Comparison of ENCODE assay signal across 8 mouse cellular contexts in the genomic region with DNA sequence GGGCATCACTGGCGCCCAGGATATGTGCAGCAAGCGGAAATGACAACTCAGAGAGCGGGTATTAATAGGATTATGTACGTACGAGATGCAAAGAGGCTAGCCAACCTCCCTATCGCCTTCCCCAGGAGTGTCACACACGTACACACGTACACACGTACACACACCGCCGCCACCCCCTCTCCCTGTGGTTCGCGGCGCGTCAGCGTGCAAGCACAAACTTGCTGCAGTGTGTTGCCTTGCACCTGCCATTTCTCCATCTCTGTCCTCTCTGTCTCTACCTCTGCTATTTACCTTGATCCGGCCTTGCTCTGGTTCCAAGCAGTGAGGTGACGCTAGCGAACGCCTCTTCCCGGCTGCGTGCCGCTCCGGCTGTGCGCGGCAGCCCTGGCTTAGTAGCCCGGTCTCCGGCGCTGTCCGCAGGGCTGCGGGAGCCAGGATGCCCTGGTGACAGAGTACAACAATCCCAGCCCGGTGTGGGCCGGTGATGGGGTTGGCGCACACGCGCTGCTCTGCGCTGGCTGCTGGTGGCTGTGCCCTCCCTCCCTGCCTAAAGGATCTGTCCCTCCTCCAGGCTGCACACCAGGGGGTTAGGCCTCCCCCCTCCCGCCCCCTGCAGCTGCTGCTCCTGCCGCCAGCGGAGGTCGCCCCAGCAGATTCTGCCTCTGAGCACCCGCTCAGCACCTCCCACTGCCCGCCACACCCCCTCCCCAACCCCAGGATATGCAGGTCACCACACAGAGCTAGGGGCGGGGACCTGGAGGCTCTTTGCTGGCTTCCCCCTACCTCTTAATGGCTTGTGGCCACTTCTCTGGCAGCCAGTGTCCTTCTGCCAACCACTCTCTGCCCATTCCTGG. TPM values are rescaled to one million over a fixed set of nuclear protein-coding genes. Genes with fewer than 3 reads are reported as not detected.
A peak's percentile ranks its signal among the peaks of the same experiment; 100 is the strongest.
DNase-seq lines count a peak whose midpoint lies in the region; ATAC-seq and TF ChIP-seq lines count a peak whose summit lies in the region.

No protein-coding gene starts in this region.

- TF ChIP-seq POLR2A in liver, adult 2 months (IDR thresholded peaks at IDR 0.05; ENCODE audit: extremely low read depth, insufficient read depth, low read length): no peak

- WGBS in embryonic facial prominence, embryonic 12.5 days: 1% methylated on average over 44 of the region's 44 CpGs
- WGBS in heart, embryonic 14.5 days: 1% methylated on average over 44 of the region's 44 CpGs
- WGBS in liver, adult 2 months: 3% methylated on average over 44 of the region's 44 CpGs
- WGBS in midbrain, postnatal 0 days: under 1% methylated on average over 44 of the region's 44 CpGs

- H3K4me3 ChIP-seq in embryonic facial prominence, embryonic 12.5 days: peak overlapping the region; percentile 46
- peak overlapping the region; percentile 46 to 58 for H3K4me3 ChIP-seq in heart, embryonic 14.5 days (ENCODE audit: control insufficient read depth in 1 of 2, insufficient read depth in 1 of 2, low read depth in 1 of 2, low read length in 2 of 2)
- peak overlapping the region; percentile 76 for H3K4me3 ChIP-seq in liver, adult 2 months (ENCODE audit: insufficient read depth, low read depth, low read length)
- peak overlapping the region; percentile 62 for H3K4me3 ChIP-seq in midbrain, postnatal 0 days (ENCODE audit: low read depth, low read length)

- H3K27ac ChIP-seq in embryonic facial prominence, embryonic 12.5 days: no peak overlapping the region
- no peak overlapping the region for H3K27ac ChIP-seq in heart, embryonic 14.5 days (replicated peaks in 1 of 2; ENCODE audit: control insufficient read depth in 1 of 2, insufficient read depth in 1 of 2, low read depth in 2 of 2, low read length in 2 of 2)
- peak overlapping the region; percentile 40 for H3K27ac ChIP-seq in liver, adult 2 months (replicated peaks; ENCODE audit: insufficient read depth, low read depth, low read length)
- peak overlapping the region; percentile 87 for H3K27ac ChIP-seq in midbrain, postnatal 0 days (ENCODE audit: low read depth, low read length)

- TF ChIP-seq CTCF in liver, adult 2 months (IDR thresholded peaks at IDR 0.05; ENCODE audit: low read depth, low read length): no peak
- TF ChIP-seq CTCF in midbrain, postnatal 0 days (IDR thresholded peaks at IDR 0.05): peak; percentile 63

- ATAC-seq in embryonic facial prominence, embryonic 12.5 days (ENCODE audit: insufficient number of reproducible peaks, insufficient read depth, low FRiP score, low TSS enrichment): peak; percentile 80
- peak; percentile 63 for ATAC-seq in heart, embryonic 14.5 days (ENCODE audit: insufficient number of reproducible peaks, insufficient read depth, low FRiP score, low read depth)
- ATAC-seq in midbrain, postnatal 0 days (ENCODE audit: low FRiP score): peak; percentile 88

- no peaks in the 10 kb centered on the region for H3K36me3 ChIP-seq in embryonic facial prominence, embryonic 12.5 days
- H3K36me3 ChIP-seq in heart, embryonic 14.5 days (ENCODE audit: control insufficient read depth, insufficient read depth, low read length): no peaks in the 10 kb centered on the region
- H3K36me3 ChIP-seq in liver, adult 2 months (ENCODE audit: control insufficient read depth, insufficient read depth, low read length): no peaks in the 10 kb centered on the region
- no peaks in the 10 kb centered on the region for H3K36me3 ChIP-seq in midbrain, postnatal 0 days (ENCODE audit: insufficient read depth, low read length)

- H3K9me3 ChIP-seq in embryonic facial prominence, embryonic 12.5 days: no peaks in the 10 kb centered on the region
- H3K9me3 ChIP-seq in heart, embryonic 14.5 days (ENCODE audit: control insufficient read depth, low read length): no peaks in the 10 kb centered on the region
- no peaks in the 10 kb centered on the region for H3K9me3 ChIP-seq in midbrain, postnatal 0 days (ENCODE audit: low read length)

- H3K4me1 ChIP-seq in embryonic facial prominence, embryonic 12.5 days: peaks cover 3% of the 10 kb centered on the region; the same call in 1 of the 2 replicates
- H3K4me1 ChIP-seq in heart, embryonic 14.5 days (ENCODE audit: control insufficient read depth in 2 of 2, insufficient read depth in 2 of 2, low read length in 2 of 2): peaks cover 0 to 3% of the 10 kb centered on the region in 2 experiments; a peak in 2 of 4 replicates
- H3K4me1 ChIP-seq in liver, adult 2 months (ENCODE audit: control insufficient read depth, insufficient read depth, low read length): no peaks in the 10 kb centered on the region
- no peaks in the 10 kb centered on the region; the same call in 1 of the 2 replicates for H3K4me1 ChIP-seq in midbrain, postnatal 0 days (ENCODE audit: insufficient read depth, low read length)

- peak overlapping the region; percentile 97 for H3K4me2 ChIP-seq in embryonic facial prominence, embryonic 12.5 days (replicated peaks)
- peak overlapping the region; percentile 95 for H3K4me2 ChIP-seq in heart, embryonic 14.5 days (ENCODE audit: low read length)
- peak overlapping the region; percentile 70 for H3K4me2 ChIP-seq in midbrain, postnatal 0 days (ENCODE audit: low read depth, low read length, poor library complexity, severe bottlenecking)

- H3K79me2 ChIP-seq in liver, adult 2 months (ENCODE audit: control insufficient read depth, insufficient read depth, low read length): no peaks in the 10 kb centered on the region

- DNase-seq in gastrocnemius, postnatal 10 days: peak; percentile 19
- DNase-seq in gastrocnemius, adult 8-10 months (ENCODE audit: low spot score in 2 of 2): no peak
- peak; percentile 51 for DNase-seq in kidney, postnatal 14 days
- DNase-seq in liver, adult 2 months (ENCODE audit: extremely low read depth, low read depth, low spot score): no peak
- DNase-seq in midbrain, postnatal 0 days (ENCODE audit: low spot score): peak; percentile 72
- DNase-seq in spleen, postnatal 36 days (ENCODE audit: low spot score in 2 of 2): peak; percentile 24

- H3K27me3 ChIP-seq in embryonic facial prominence, embryonic 12.5 days: peaks cover 3% of the 10 kb centered on the region; the same call in 1 of the 2 replicates
- H3K27me3 ChIP-seq in heart, embryonic 14.5 days (ENCODE audit: control insufficient read depth, insufficient read depth, low read length): no peaks in the 10 kb centered on the region
- peaks cover 6% of the 10 kb centered on the region; the same call in 1 of the 2 replicates for H3K27me3 ChIP-seq in liver, adult 2 months (ENCODE audit: control insufficient read depth, insufficient read depth, low read length)
- H3K27me3 ChIP-seq in midbrain, postnatal 0 days (ENCODE audit: insufficient read depth, low read length): no peaks in the 10 kb centered on the region

- H3K9ac ChIP-seq in embryonic facial prominence, embryonic 12.5 days: peak overlapping the region; percentile 44
- peak overlapping the region; percentile 69 for H3K9ac ChIP-seq in heart, embryonic 14.5 days (ENCODE audit: low read length)
- H3K9ac ChIP-seq in liver, adult 2 months (ENCODE audit: low read depth, low read length): peak overlapping the region; percentile 64
- H3K9ac ChIP-seq in midbrain, postnatal 0 days (replicated peaks; ENCODE audit: low read length, poor library complexity, severe bottlenecking): peak overlapping the region; percentile 83

RNA-seq across cellular contexts. Expression of a gene that starts 0.9 kb away (rescaled TPM):
- 10 to 100 TPM; 64.3 to 82.0 TPM for total RNA-seq in gastrocnemius, postnatal 10 days (2021)
- 10 to 100 TPM; 46.7 to 73.1 (median 66.3) TPM for total RNA-seq in gastrocnemius, adult 8-10 months (2022)
- 5.8 and 7.0 TPM in 2 replicates for polyA plus RNA-seq in embryonic facial prominence, embryonic 12.5 days (2016; fragmentation: Nextera tagmentation; extraction: Ambion mirVana)
- 27.0 and 27.1 TPM in 2 replicates for polyA plus RNA-seq in heart, embryonic 14.5 days (2014; fragmentation: Nextera tagmentation; extraction: Ambion mirVana)
- 26.4 and 33.6 TPM in 2 replicates for total RNA-seq in liver, adult 2 months (2014; rRNA removed)
- 7.5 and 9.6 TPM in 2 replicates for polyA plus RNA-seq in liver, adult 2 months (2012; rRNA removed)
- 99.3 and 107 TPM in 2 replicates for total RNA-seq in midbrain, postnatal 0 days (2014; rRNA removed)
- polyA plus RNA-seq in midbrain, postnatal 0 days (2015; fragmentation: Nextera tagmentation; extraction: Ambion mirVana): 15.1 and 18.6 TPM in 2 replicates

RNA-seq across cellular contexts. Expression of a gene that starts 43.2 kb away (rescaled TPM):
- total RNA-seq in gastrocnemius, postnatal 10 days (2021): 10 to 100 TPM in 1 of 2 experiments, 1 to 10 TPM in 1; 8.6 to 10.2 TPM
- 1 to 10 TPM; 2.6 to 3.5 (median 2.8) TPM for total RNA-seq in gastrocnemius, adult 8-10 months (2022)
- polyA plus RNA-seq in embryonic facial prominence, embryonic 12.5 days (2016; fragmentation: Nextera tagmentation; extraction: Ambion mirVana): 3.9 and 4.4 TPM in 2 replicates
- 7.1 and 7.7 TPM in 2 replicates for polyA plus RNA-seq in heart, embryonic 14.5 days (2014; fragmentation: Nextera tagmentation; extraction: Ambion mirVana)
- total RNA-seq in liver, adult 2 months (2014; rRNA removed): 2.5 and 2.8 TPM in 2 replicates
- 0.51 and 1.1 TPM in 2 replicates for polyA plus RNA-seq in liver, adult 2 months (2012; rRNA removed)
- 0.28 and 0.38 TPM in 2 replicates for total RNA-seq in midbrain, postnatal 0 days (2014; rRNA removed)
- polyA plus RNA-seq in midbrain, postnatal 0 days (2015; fragmentation: Nextera tagmentation; extraction: Ambion mirVana): 0.61 and 0.79 TPM in 2 replicates

Comparison
In these comparisons a context has a peak if more than half of its experiments do, and no peak if none do; other contexts are left out.
1. DNase-seq: peak in gastrocnemius, postnatal 10 days (single experiment), kidney, postnatal 14 days (single experiment), midbrain, postnatal 0 days (single experiment) and spleen, postnatal 36 days (2 of 2); none in gastrocnemius, adult 8-10 months (0 of 2) and liver, adult 2 months (single experiment).
2. H3K27ac ChIP-seq: peak in liver, adult 2 months (single experiment) and midbrain, postnatal 0 days (single experiment); none in embryonic facial prominence, embryonic 12.5 days (single experiment) and heart, embryonic 14.5 days (0 of 2).
3. Peak in every context shown above with its lines, with median percentiles within 50 percentile points of each other: ATAC-seq, H3K4me2 ChIP-seq, H3K4me3 ChIP-seq and H3K9ac ChIP-seq.